Mouse (Mus musculus): ENCODE measurements at regions not wholly inside any gene's neighbourhood (a gene's known extent, or its start where the extent isn't known, plus 50 kb on each side); places are given as distances from the start of the nearest gene placed in this dataset.

- ATAC-seq (ENCODE audit: low FRiP score, low TSS enrichment) = no peak
Observed at GRCm38 (mm10) chr16:5713476-5713875, 171.7 kb upstream of the Rbfox1 start.

GRCm38 (mm10) chr16:5709831-5710230 lies 175.3 kb upstream of the Rbfox1 start:
- H3K27ac ChIP-seq (replicated peaks) = no peak overlapping the region
- no peak overlapping the region for H3K9ac ChIP-seq (ENCODE audit: low read length)
- TF ChIP-seq EP300 (optimal IDR thresholded peaks at IDR 0.05) = no peak
- TF ChIP-seq CTCF (IDR thresholded peaks at IDR 0.05; ENCODE audit: low read depth) = no peak
- no peak for DNase-seq (ENCODE audit: low spot score)
- H3K36me3 ChIP-seq (ENCODE audit: control insufficient read depth, insufficient read depth, low read length) = no peaks in the 10 kb centered on the region
- no peak overlapping the region for H3K4me2 ChIP-seq (replicated peaks; ENCODE audit: low read depth)
- no peak for ATAC-seq (ENCODE audit: low FRiP score, low TSS enrichment)
- H3K27me3 ChIP-seq (ENCODE audit: control insufficient read depth, insufficient read depth, low read length) = no peaks in the 10 kb centered on the region
- H3K4me1 ChIP-seq (replicated peaks; ENCODE audit: control insufficient read depth, insufficient read depth) = no peaks in the 10 kb centered on the region
- 69% methylated on average over 5 of the region's 5 CpGs for WGBS
- H3K4me3 ChIP-seq (ENCODE audit: low read depth, low read length) = no peak overlapping the region
- no peaks in the 10 kb centered on the region for H3K9me3 ChIP-seq (ENCODE audit: control insufficient read depth, low read length)

More at GRCm38 (mm10) chr16:5713476-5713875, 171.7 kb upstream of the Rbfox1 start:
- H3K9ac ChIP-seq (ENCODE audit: low read length) = no peak overlapping the region
- H3K4me2 ChIP-seq (replicated peaks; ENCODE audit: low read depth) = no peak overlapping the region
- H3K4me3 ChIP-seq (ENCODE audit: low read depth, low read length) = no peak overlapping the region
- 71% methylated on average over 4 of the region's 4 CpGs for WGBS
- TF ChIP-seq EP300 (optimal IDR thresholded peaks at IDR 0.05) (no peak), CTCF (IDR thresholded peaks at IDR 0.05; ENCODE audit: low read depth) (no peak)
- H3K9me3 ChIP-seq (ENCODE audit: control insufficient read depth, low read length) = no peaks in the 10 kb centered on the region
- H3K27me3 ChIP-seq (ENCODE audit: control insufficient read depth, insufficient read depth, low read length) = no peaks in the 10 kb centered on the region
- no peaks in the 10 kb centered on the region for H3K36me3 ChIP-seq (ENCODE audit: control insufficient read depth, insufficient read depth, low read length)
- H3K4me1 ChIP-seq (replicated peaks; ENCODE audit: control insufficient read depth, insufficient read depth) = no peaks in the 10 kb centered on the region
- DNase-seq (ENCODE audit: low spot score) = no peak
- no peak overlapping the region for H3K27ac ChIP-seq (replicated peaks)

- DNase-seq (ENCODE audit: low spot score) (peak; percentile 33), ATAC-seq (ENCODE audit: low FRiP score, low TSS enrichment) (no peak)
- TF ChIP-seq EP300 (optimal IDR thresholded peaks at IDR 0.05) = no peak
- TF ChIP-seq CTCF (IDR thresholded peaks at IDR 0.05; ENCODE audit: low read depth) = no peak
- Histone ChIP-seq H3K9ac (ENCODE audit: low read length) (no peak overlapping the region), H3K27me3 (ENCODE audit: control insufficient read depth, insufficient read depth, low read length) (no peaks in the 10 kb centered on the region), H3K9me3 (ENCODE audit: control insufficient read depth, low read length) (no peaks in the 10 kb centered on the region), H3K4me3 (ENCODE audit: low read depth, low read length) (no peak overlapping the region), H3K36me3 (ENCODE audit: control insufficient read depth, insufficient read depth, low read length) (no peaks in the 10 kb centered on the region), H3K4me1 (replicated peaks; ENCODE audit: control insufficient read depth, insufficient read depth) (no peaks in the 10 kb centered on the region), H3K27ac (replicated peaks) (no peak overlapping the region), H3K4me2 (replicated peaks; ENCODE audit: low read depth) (no peak overlapping the region)
- 48% methylated on average over 9 of the region's 9 CpGs for WGBS
Observed at GRCm38 (mm10) chr16:5700731-5701255, 184.4 kb upstream of the Rbfox1 start.

- DNase-seq (ENCODE audit: low spot score) (no peak), ATAC-seq (ENCODE audit: low FRiP score, low TSS enrichment) (no peak)
- Histone ChIP-seq H3K4me1 (replicated peaks; ENCODE audit: control insufficient read depth, insufficient read depth) (no peaks in the 10 kb centered on the region), H3K9ac (ENCODE audit: low read length) (no peak overlapping the region), H3K36me3 (ENCODE audit: control insufficient read depth, insufficient read depth, low read length) (no peaks in the 10 kb centered on the region), H3K27ac (replicated peaks) (no peak overlapping the region), H3K27me3 (ENCODE audit: control insufficient read depth, insufficient read depth, low read length) (no peaks in the 10 kb centered on the region), H3K4me3 (ENCODE audit: low read depth, low read length) (no peak overlapping the region), H3K9me3 (ENCODE audit: control insufficient read depth, low read length) (no peaks in the 10 kb centered on the region), H3K4me2 (replicated peaks; ENCODE audit: low read depth) (no peak overlapping the region)
- WGBS = 82% methylated on average over 3 of the region's 3 CpGs
- TF ChIP-seq CTCF (IDR thresholded peaks at IDR 0.05; ENCODE audit: low read depth) (no peak), EP300 (optimal IDR thresholded peaks at IDR 0.05) (no peak)
Observed at GRCm38 (mm10) chr16:5688322-5688721, 196.8 kb upstream of the Rbfox1 start.

- Histone ChIP-seq H3K27me3 (ENCODE audit: control insufficient read depth, insufficient read depth, low read length) (no peaks in the 10 kb centered on the region), H3K27ac (replicated peaks) (no peak overlapping the region), H3K36me3 (ENCODE audit: control insufficient read depth, insufficient read depth, low read length) (no peaks in the 10 kb centered on the region), H3K4me2 (replicated peaks; ENCODE audit: low read depth) (no peak overlapping the region), H3K9ac (ENCODE audit: low read length) (no peak overlapping the region), H3K4me1 (replicated peaks; ENCODE audit: control insufficient read depth, insufficient read depth) (no peaks in the 10 kb centered on the region), H3K9me3 (ENCODE audit: control insufficient read depth, low read length) (no peaks in the 10 kb centered on the region), H3K4me3 (ENCODE audit: low read depth, low read length) (no peak overlapping the region)
- DNase-seq (ENCODE audit: low spot score) = no peak
- WGBS = 73% methylated on average over 6 of the region's 6 CpGs
- ATAC-seq (ENCODE audit: low FRiP score, low TSS enrichment) = no peak
- TF ChIP-seq CTCF (IDR thresholded peaks at IDR 0.05; ENCODE audit: low read depth) = no peak
- no peak for TF ChIP-seq EP300 (optimal IDR thresholded peaks at IDR 0.05)
Observed at GRCm38 (mm10) chr16:5673372-5673960, 211.7 kb upstream of the Rbfox1 start.

GRCm38 (mm10) chr16:5672871-5673270 lies 212.3 kb upstream of the Rbfox1 start:
- H3K4me1 ChIP-seq (replicated peaks; ENCODE audit: control insufficient read depth, insufficient read depth) = no peaks in the 10 kb centered on the region
- no peaks in the 10 kb centered on the region for H3K27me3 ChIP-seq (ENCODE audit: control insufficient read depth, insufficient read depth, low read length)

More at GRCm38 (mm10) chr16:5672871-5673270, 212.3 kb upstream of the Rbfox1 start:
- Histone ChIP-seq H3K9ac (ENCODE audit: low read length) (no peak overlapping the region), H3K4me2 (replicated peaks; ENCODE audit: low read depth) (no peak overlapping the region), H3K36me3 (ENCODE audit: control insufficient read depth, insufficient read depth, low read length) (no peaks in the 10 kb centered on the region), H3K27ac (replicated peaks) (no peak overlapping the region), H3K9me3 (ENCODE audit: control insufficient read depth, low read length) (no peaks in the 10 kb centered on the region), H3K4me3 (ENCODE audit: low read depth, low read length) (no peak overlapping the region)
- TF ChIP-seq CTCF (IDR thresholded peaks at IDR 0.05; ENCODE audit: low read depth) (no peak), EP300 (optimal IDR thresholded peaks at IDR 0.05) (no peak)
- ATAC-seq (ENCODE audit: low FRiP score, low TSS enrichment) (no peak), DNase-seq (ENCODE audit: low spot score) (no peak)
- WGBS = 54% methylated on average over 4 of the region's 4 CpGs

All from stomach, postnatal 0 days (tissue).